Mouse (Mus musculus): ENCODE measurements around the gene Prkce. TPM values are rescaled to one million over a fixed set of nuclear protein-coding genes. Genes with fewer than 3 reads are reported as not detected.
"Not testable (repeated sequence)": the region's sequence is repeated elsewhere in the genome, so short reads cannot be mapped to it uniquely, and the experiment has no call there.

Prkce gene
- polyA plus RNA-seq, 1 experiment from 2014 or later = 6.7 TPM

DNA sequence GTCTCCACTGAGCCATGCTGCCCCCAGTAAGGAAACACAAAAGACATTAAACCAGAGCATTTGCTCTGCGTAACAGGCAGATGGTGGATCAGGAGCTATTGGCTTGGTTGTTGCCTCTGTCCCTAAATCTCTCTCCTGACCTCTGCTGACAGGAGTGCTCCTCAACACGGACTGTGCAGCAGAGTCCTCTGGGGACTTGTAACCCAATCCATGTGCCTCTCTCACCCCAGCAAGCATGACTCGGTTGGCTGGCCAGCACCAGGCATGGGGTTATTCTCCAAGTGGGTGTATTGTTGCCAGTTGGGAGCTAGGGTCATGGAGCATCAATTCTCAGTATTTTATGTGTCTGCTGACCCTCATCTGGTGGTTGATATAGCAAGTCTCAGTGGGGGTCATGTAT lies 295.8 kb downstream of the Prkce start:
- no peak for ATAC-seq (ENCODE audit: low FRiP score, low read depth)
- H3K4me3 ChIP-seq = no peak overlapping the region
- 51% methylated on average over 3 of the region's 3 CpGs for WGBS
- H3K4me2 ChIP-seq (replicated peaks) = no peak overlapping the region
- no peaks in the 10 kb centered on the region for H3K27me3 ChIP-seq
- H3K36me3 ChIP-seq = no peaks in the 10 kb centered on the region
- H3K9me3 ChIP-seq = no peaks in the 10 kb centered on the region
- H3K9ac ChIP-seq = no peak overlapping the region
- peaks cover 15% of the 10 kb centered on the region; the same call in 1 of the 2 replicates for H3K4me1 ChIP-seq
- H3K27ac ChIP-seq = no peak overlapping the region

DNA sequence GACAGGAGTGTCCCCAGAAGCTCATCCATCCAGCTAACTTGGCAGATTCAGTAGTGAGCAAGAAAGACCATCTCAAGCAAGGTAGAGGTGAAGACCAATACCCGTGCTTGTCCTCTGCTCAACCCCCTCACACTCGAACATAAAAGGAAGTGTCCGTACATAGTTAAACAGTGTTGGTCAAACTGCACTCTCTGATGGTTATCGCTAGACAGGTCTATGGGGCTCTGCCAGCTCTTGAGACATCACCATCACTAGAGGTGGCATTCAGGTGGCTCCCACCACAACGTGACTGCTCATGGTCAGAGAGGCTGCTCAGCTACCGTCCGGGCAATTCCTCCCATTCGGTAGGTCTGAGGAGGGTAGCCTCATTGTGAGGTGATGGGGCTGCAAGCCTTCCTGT lies 296.6 kb downstream of the Prkce start:
- Histone ChIP-seq H3K4me1 (peaks cover 22% of the 10 kb centered on the region), H3K9me3 (no peaks in the 10 kb centered on the region), H3K9ac (no peak overlapping the region), H3K4me2 (replicated peaks) (no peak overlapping the region), H3K36me3 (no peaks in the 10 kb centered on the region), H3K27ac (no peak overlapping the region), H3K27me3 (no peaks in the 10 kb centered on the region), H3K4me3 (no peak overlapping the region)
- WGBS = 88% methylated on average over 8 of the region's 8 CpGs
- no peak for ATAC-seq (ENCODE audit: low FRiP score, low read depth)

DNA sequence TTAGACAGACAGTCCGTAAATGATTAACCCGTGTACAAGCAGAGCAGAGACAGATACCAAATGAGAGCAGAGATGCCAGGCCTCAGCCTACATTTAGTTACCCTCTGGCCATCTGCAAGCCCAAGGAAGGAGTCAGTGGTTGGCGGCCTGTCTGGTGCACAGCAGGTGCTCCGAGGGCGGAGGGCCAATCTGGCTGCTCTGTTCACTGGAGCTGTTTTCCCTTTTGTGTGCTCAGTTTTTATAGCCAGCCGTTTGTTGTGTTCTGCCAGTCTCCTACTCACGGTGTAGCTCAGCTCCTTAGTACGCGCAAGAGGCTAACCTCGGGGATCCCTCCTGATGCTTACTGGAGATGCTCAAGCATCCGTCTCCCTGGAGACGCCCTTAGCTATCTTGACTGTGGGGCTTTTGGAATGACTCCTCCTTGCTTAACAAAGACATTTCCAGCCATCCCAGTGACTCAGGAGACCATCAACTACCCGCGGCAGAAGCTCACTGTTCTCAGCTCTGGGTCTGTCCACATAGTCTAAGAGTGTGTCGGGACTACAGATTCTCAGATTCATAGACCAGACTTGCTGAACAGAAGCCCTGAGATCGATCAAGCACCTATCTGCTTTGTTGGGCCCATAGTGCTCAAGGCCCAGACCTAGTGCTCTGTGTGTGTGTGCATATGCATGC lies 297.2 kb downstream of the Prkce start:
- WGBS = 67% methylated on average over 16 of the region's 16 CpGs
- no peaks in the 10 kb centered on the region for H3K36me3 ChIP-seq
- no peaks in the 10 kb centered on the region for H3K27me3 ChIP-seq
- H3K4me1 ChIP-seq = peaks cover 24% of the 10 kb centered on the region
- H3K4me2 ChIP-seq (replicated peaks) = no peak overlapping the region
- H3K9me3 ChIP-seq = no peaks in the 10 kb centered on the region
- ATAC-seq (ENCODE audit: low FRiP score, low read depth) = no peak
- no peak overlapping the region for H3K4me3 ChIP-seq
- no peak overlapping the region for H3K9ac ChIP-seq
- no peak overlapping the region for H3K27ac ChIP-seq

DNA sequence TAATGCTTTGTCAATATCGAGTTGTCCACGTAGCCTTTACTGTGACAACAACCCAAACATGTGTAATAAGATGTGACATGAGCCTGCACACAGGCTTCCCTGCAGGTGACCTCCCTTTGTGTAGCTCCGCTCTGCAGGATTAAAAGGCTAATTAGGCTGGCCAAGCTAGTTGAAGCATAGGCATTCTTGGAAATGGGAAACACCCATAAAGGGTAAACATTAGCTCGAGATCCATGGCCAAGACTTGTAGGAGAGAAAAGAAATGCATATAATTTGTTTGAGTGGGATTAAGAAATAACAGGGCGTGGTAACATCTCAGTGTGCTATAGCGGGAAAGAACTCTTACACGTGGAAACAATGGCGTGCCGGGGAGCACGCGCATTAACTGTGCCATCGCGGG lies 298.3 kb downstream of the Prkce start:
- Histone ChIP-seq H3K9ac (no peak overlapping the region), H3K4me3 (no peak overlapping the region), H3K9me3 (no peaks in the 10 kb centered on the region), H3K36me3 (no peaks in the 10 kb centered on the region), H3K4me2 (replicated peaks) (no peak overlapping the region), H3K27ac (no peak overlapping the region), H3K27me3 (no peaks in the 10 kb centered on the region), H3K4me1 (peaks cover 27% of the 10 kb centered on the region)
- WGBS = 84% methylated on average over 13 of the region's 13 CpGs
- no peak for ATAC-seq (ENCODE audit: low FRiP score, low read depth)

DNA sequence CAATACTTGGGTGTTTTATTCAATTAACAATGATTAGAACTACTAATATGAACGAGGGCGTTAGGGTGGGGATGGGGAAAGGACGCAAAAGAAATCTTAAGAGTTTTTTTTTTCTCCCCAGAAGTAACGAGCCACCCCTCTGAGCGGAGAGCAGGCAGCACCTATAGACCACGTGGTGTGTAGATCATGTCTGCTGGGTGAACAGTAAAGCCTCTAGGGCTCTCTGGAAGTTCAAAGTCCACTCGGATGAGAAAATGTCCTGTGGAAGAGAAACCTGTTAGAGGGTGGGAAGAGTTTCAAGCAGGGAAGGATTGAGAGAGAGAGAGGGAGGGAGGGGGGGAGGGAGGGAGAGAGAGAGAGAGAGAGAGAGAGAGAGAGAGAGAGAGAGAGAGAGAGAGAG lies 298.8 kb downstream of the Prkce start:
- no peak for ATAC-seq (ENCODE audit: low FRiP score, low read depth)
- Histone ChIP-seq H3K4me2 (replicated peaks) (no peak overlapping the region), H3K9me3 (no peaks in the 10 kb centered on the region), H3K27ac (no peak overlapping the region), H3K36me3 (no peaks in the 10 kb centered on the region), H3K4me1 (peaks cover 30% of the 10 kb centered on the region), H3K9ac (no peak overlapping the region), H3K27me3 (no peaks in the 10 kb centered on the region), H3K4me3 (no peak overlapping the region)
- WGBS = 76% methylated on average over 7 of the region's 7 CpGs

DNA sequence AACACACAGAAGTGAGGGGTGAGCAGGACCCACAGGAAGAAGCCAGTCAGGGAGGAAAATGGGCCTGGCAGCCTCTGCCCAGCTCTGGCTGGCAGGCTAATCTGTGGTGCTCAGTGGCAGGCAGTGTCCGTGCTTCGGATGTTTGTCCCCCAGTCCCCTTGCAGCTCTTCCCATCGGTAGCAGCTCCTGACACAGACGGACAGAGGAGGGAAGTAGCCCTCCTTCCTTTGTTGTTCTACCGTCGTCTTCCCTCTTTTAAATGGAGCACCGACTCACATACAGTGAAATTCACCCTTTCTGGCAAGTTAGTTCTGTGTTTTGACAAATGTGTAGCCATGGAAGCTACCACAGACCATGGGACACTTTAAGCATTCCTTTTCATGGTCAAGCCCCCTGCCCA lies 299.3 kb downstream of the Prkce start:
- H3K4me3 ChIP-seq = no peak overlapping the region
- no peaks in the 10 kb centered on the region for H3K27me3 ChIP-seq
- no peak for ATAC-seq (ENCODE audit: low FRiP score, low read depth)
- H3K4me1 ChIP-seq = peaks cover 33% of the 10 kb centered on the region
- H3K9me3 ChIP-seq = no peaks in the 10 kb centered on the region
- no peak overlapping the region for H3K27ac ChIP-seq
- no peak overlapping the region for H3K9ac ChIP-seq
- WGBS = 71% methylated on average over 7 of the region's 7 CpGs
- H3K4me2 ChIP-seq (replicated peaks) = no peak overlapping the region
- H3K36me3 ChIP-seq = no peaks in the 10 kb centered on the region

DNA sequence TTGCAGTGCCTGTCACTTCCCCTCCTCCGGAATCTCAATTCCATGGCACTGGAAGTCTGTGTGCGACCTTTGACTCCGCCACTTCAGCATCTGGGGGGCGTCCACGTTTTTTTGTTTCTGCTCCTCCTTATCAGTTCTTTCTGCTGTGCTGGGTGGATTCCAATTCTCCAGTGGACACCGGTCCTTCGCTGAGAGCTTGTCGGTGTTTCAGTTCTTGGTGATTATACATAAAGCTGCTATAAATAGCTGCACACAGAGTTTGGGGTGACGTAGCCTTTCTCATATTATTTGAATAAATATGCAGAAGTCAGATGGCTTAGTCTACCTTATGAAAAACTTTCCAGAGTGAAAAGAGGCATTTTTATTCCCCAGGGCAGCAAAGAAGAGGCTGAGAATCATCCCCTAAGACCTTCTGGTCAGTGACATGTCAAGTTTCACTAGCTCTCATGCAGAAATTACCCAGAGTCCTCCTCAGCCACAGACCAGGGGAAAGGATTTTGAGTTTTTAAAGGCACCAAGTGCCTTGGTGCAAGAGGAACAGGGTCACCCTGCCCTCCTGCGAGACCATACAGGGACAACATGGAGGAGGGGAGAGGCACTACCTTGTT lies 299.8 kb downstream of the Prkce start:
- Histone ChIP-seq H3K4me3 (no peak overlapping the region), H3K9me3 (no peaks in the 10 kb centered on the region), H3K9ac (no peak overlapping the region), H3K4me1 (peaks cover 33% of the 10 kb centered on the region), H3K4me2 (replicated peaks) (no peak overlapping the region), H3K27ac (no peak overlapping the region), H3K27me3 (no peaks in the 10 kb centered on the region), H3K36me3 (no peaks in the 10 kb centered on the region)
- ATAC-seq (ENCODE audit: low FRiP score, low read depth) = no peak
- 70% methylated on average over 10 of the region's 10 CpGs for WGBS

DNA sequence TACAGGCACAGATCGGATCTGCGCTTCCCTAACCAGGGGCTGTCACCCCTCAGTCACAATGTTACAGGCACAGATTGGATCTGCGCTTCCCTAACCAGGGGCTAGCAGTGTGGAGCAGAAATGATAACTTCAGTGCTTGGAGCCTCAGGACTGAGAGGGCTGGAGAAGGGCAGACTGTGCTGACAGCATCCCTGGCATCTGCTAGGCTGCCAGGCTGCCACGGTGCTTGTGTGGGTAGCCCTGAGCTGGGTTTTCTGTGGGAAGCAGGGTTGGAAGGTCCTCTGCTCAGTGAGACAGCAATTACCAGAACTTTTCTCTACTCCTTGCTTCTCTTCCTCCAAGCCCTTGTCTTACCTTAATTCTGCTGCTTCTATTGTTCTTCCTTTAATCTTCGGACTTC lies 300.4 kb downstream of the Prkce start:
- no peaks in the 10 kb centered on the region for H3K36me3 ChIP-seq
- no peak overlapping the region for H3K27ac ChIP-seq
- H3K4me2 ChIP-seq (replicated peaks) = no peak overlapping the region
- H3K4me3 ChIP-seq = no peak overlapping the region
- H3K27me3 ChIP-seq = no peaks in the 10 kb centered on the region
- no peak overlapping the region for H3K9ac ChIP-seq
- H3K9me3 ChIP-seq = no peaks in the 10 kb centered on the region
- H3K4me1 ChIP-seq = peaks cover 33% of the 10 kb centered on the region
- WGBS = 86% methylated on average over 5 of the region's 5 CpGs
- no peak for ATAC-seq (ENCODE audit: low FRiP score, low read depth)

DNA sequence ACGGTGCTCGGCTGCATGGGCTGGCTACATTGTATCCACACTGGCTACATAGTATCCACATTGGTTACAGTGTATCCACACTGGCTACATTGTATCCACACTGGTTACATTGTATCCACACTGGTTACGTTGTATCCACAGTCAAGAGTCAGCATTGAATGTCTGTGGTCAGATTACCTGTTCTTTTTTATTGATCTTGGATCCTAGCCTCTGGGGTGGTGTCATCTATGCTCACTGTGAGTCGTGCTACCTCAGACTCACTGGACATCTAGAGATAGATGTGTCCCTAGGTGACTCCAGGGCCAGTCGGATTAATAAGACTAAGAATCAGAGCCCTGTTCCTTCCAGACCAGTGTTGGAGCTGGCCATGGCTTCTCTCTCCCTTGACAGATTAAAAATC lies 302.6 kb downstream of the Prkce start:
- H3K4me3 ChIP-seq = no peak overlapping the region
- 83% methylated on average over 5 of the region's 5 CpGs for WGBS
- H3K36me3 ChIP-seq = no peaks in the 10 kb centered on the region
- H3K27me3 ChIP-seq = no peaks in the 10 kb centered on the region
- no peak overlapping the region for H3K9ac ChIP-seq
- no peaks in the 10 kb centered on the region for H3K9me3 ChIP-seq
- H3K4me1 ChIP-seq = peaks cover 28% of the 10 kb centered on the region
- no peak overlapping the region for H3K4me2 ChIP-seq (replicated peaks)
- no peak overlapping the region for H3K27ac ChIP-seq
- ATAC-seq (ENCODE audit: low FRiP score, low read depth) = no peak

DNA sequence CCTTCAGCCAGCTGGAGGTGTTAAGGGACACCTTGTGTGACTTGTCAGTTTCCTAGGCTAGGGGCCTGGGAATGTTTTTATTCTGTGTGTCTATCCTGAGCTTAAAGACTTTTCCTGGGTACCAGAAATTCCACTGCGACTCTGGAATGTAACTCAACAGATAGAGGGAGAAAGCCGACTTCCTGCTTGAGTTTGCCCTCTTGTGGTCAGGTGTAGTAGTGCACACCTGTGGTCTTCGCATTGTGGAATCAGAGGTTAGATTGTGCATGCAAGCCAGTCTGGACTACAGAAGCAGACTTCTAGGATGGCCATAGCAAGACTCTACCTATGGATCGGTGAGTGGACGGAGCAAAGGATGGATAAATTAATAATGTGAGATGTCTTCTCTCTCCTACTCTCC lies 304.1 kb downstream of the Prkce start:
- Histone ChIP-seq H3K36me3 (no peaks in the 10 kb centered on the region), H3K27me3 (no peaks in the 10 kb centered on the region), H3K27ac (no peak overlapping the region), H3K9me3 (no peaks in the 10 kb centered on the region), H3K4me1 (peaks cover 28% of the 10 kb centered on the region), H3K4me3 (no peak overlapping the region), H3K9ac (no peak overlapping the region), H3K4me2 (replicated peaks) (no peak overlapping the region)
- ATAC-seq (ENCODE audit: low FRiP score, low read depth) = no peak
- 40% methylated on average over 5 of the region's 5 CpGs for WGBS

DNA sequence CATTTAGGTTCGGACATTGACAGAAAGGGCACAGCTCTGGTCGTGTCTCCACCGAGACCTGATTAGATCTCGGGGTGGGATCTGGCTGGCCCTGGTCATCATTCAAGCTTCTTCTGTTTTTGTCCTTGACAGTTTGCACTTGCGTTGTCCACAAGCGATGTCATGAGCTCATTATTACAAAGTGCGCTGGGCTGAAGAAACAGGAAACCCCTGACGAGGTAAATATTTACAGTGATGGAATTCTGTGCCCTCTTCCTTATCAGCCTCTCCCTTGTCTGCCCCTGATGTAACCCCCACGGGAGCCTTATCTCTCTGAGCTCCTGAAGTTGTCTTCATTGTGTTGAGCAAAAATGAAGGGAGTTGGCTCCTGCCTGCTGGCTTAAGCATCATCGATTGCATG lies 309.1 kb downstream of the Prkce start:
- H3K9ac ChIP-seq = no peak overlapping the region
- H3K36me3 ChIP-seq = no peaks in the 10 kb centered on the region
- no peaks in the 10 kb centered on the region for H3K4me1 ChIP-seq
- no peak for ATAC-seq (ENCODE audit: low FRiP score, low read depth)
- H3K27me3 ChIP-seq = no peaks in the 10 kb centered on the region
- H3K4me3 ChIP-seq = no peak overlapping the region
- H3K4me2 ChIP-seq (replicated peaks) = no peak overlapping the region
- WGBS = 85% methylated on average over 10 of the region's 10 CpGs
- H3K9me3 ChIP-seq = no peaks in the 10 kb centered on the region
- no peak overlapping the region for H3K27ac ChIP-seq

DNA sequence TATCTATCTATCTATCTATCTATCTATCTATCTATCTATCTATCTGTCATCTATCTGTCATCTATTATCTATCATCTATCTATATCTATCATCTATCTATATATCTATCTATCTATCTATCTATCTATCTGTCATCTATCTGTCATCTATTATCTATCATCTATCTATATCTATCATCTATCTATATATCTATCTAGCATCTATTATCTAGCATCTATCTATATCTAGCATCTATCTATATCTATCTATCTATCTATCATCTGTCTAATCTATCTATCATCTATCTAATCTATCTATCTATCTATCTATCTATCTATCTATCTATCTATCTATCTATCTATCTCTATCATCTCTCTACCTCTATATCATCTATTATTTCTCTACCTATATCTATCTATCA lies 309.8 kb downstream of the Prkce start:
- not testable (repeated sequence) for H3K4me2 ChIP-seq (replicated peaks); ATAC-seq (ENCODE audit: low FRiP score, low read depth); H3K27ac ChIP-seq; H3K36me3 ChIP-seq; H3K9me3 ChIP-seq; H3K9ac ChIP-seq; H3K27me3 ChIP-seq; H3K4me3 ChIP-seq; H3K4me1 ChIP-seq

DNA sequence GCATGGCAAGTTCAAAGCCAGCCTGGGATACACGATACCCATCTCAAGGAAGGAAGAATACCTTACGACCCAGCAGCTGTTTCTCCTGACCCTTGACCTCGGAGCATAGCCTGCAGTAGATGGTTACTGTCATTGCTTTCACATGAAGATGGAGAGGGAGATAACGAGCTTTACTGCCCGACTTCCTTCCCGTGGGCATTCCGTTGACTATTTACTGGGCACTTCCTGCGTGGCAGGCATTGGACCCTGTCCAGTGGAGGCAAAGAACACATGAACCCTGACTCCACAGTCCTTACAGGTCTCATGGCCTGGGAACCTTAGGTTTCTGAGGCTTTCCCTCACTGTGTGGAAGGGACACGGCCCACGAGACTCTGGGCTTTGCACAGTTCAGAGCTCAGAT lies 311.8 kb downstream of the Prkce start:
- Histone ChIP-seq H3K36me3 (0 out of 2 replicates have a peak, but pooled peaks cover 3% of the 10 kb centered on the region), H3K4me2 (replicated peaks) (no peak overlapping the region), H3K9ac (no peak overlapping the region), H3K27ac (no peak overlapping the region), H3K27me3 (no peaks in the 10 kb centered on the region), H3K4me1 (no peaks in the 10 kb centered on the region), H3K4me3 (no peak overlapping the region), H3K9me3 (no peaks in the 10 kb centered on the region)
- no peak for ATAC-seq (ENCODE audit: low FRiP score, low read depth)
- WGBS = 69% methylated on average over 10 of the region's 10 CpGs
